ENCODE assay signal across 15 mouse cellular contexts in genomic region chr17:36151200-36151599, GRCm38 (mm10). TPM values are rescaled to one million over a fixed set of nuclear protein-coding genes. Genes with fewer than 3 reads are reported as not detected.
"Had no signal": no experiment of that assay in that cellular context is flagged by ENCODE, and none has a peak within 500 bp of the region (broad histone marks: within the 10 kb centered on the region; RNA-seq: fewer than 3 reads in every experiment).

No protein-coding gene starts in this region.

RNA-seq across cellular contexts. Expression of gene Gm8909, which starts 17.1 kb away (rescaled TPM):
- total RNA-seq: megakaryocyte, adult 5-6 weeks; megakaryocyte-erythroid progenitor cell, adult 5-6 weeks; midbrain, postnatal 0 days; neutrophil, adult 5-6 weeks had no signal
- polyA plus RNA-seq: liver, embryonic 16.5 days; midbrain, embryonic 13.5 days; midbrain, embryonic 15.5 days; midbrain, postnatal 0 days; neural tube, embryonic 14.5 days had no signal

RNA-seq across cellular contexts. Expression of gene Gm7030, which starts 22.0 kb away (rescaled TPM):
- total RNA-seq: megakaryocyte, adult 5-6 weeks; megakaryocyte-erythroid progenitor cell, adult 5-6 weeks; midbrain, postnatal 0 days; monocyte, adult 5-6 weeks; neutrophil, adult 5-6 weeks had no signal
- polyA plus RNA-seq: liver, embryonic 16.5 days; lung, embryonic 14.5 days; lung, embryonic 16.5 days; midbrain, embryonic 10.5 days; midbrain, embryonic 13.5 days; midbrain, embryonic 15.5 days; midbrain, postnatal 0 days; neural tube, embryonic 12.5 days; neural tube, embryonic 14.5 days; spleen, adult 2 months; stomach, embryonic 15.5 days had no signal

RNA-seq across cellular contexts. Expression of gene Gm19684, which starts 29.7 kb away (rescaled TPM):
- total RNA-seq: midbrain, postnatal 0 days had no signal
- polyA plus RNA-seq: liver, embryonic 16.5 days; lung, embryonic 14.5 days; lung, embryonic 16.5 days; midbrain, embryonic 10.5 days; midbrain, embryonic 13.5 days; midbrain, embryonic 15.5 days; midbrain, postnatal 0 days; neural tube, embryonic 12.5 days; neural tube, embryonic 14.5 days; stomach, embryonic 15.5 days had no signal

RNA-seq across cellular contexts. Expression of gene H2-T3, which starts 38.9 kb away (rescaled TPM):
- total RNA-seq: megakaryocyte, adult 5-6 weeks; megakaryocyte-erythroid progenitor cell, adult 5-6 weeks; midbrain, postnatal 0 days; monocyte, adult 5-6 weeks; neutrophil, adult 5-6 weeks had no signal
- polyA plus RNA-seq: midbrain, embryonic 10.5 days; midbrain, embryonic 13.5 days; midbrain, postnatal 0 days; neural tube, embryonic 12.5 days; neural tube, embryonic 14.5 days; spleen, adult 2 months had no signal
